Mouse (Mus musculus) thymus, adult 2 months (tissue): ENCODE results near the gene Agfg1.

Experiments
- CTCF ChIP-seq: fragments of 200-500 bp; IDR thresholded peaks from 2 replicates; pipeline ENCODE4 v1.5.1; 2012; ENCODE audit warnings: mild to moderate bottlenecking, control low read depth, low read length, moderate library complexity, borderline replicate concordance; ENCODE audit not compliant: control insufficient read depth, poor library complexity, insufficient read depth; ENCODE audit errors: extremely low read depth
- POLR2A ChIP-seq: fragments of 200-500 bp; IDR thresholded peaks from 2 replicates; pipeline ENCODE4 v1.6.1; 2012; ENCODE audit warnings: mild to moderate bottlenecking, low read length, control low read depth, moderate library complexity; ENCODE audit not compliant: control insufficient read depth, poor library complexity, insufficient read depth; ENCODE audit errors: extremely low read depth

- TF ChIP-seq POLR2A (no peak), CTCF (no peak)
Observed at GRCm38 (mm10) chr1:82793986-82794385, 45.3 kb upstream of the Agfg1 start.
